Mouse (Mus musculus): Measurements from ENCODE around the gene Dnajc5. TPM values are rescaled to one million over a fixed set of nuclear protein-coding genes. Genes with fewer than 3 reads are reported as not detected.
A peak's percentile ranks its signal among the peaks of the same experiment; 100 is the strongest.

The Dnajc5 gene
- polyA plus RNA-seq, 1 experiment from 2014 or later = 206 TPM

GRCm38 (mm10) chr2:181522811-181523210 is 2.5 kb downstream of the Dnajc5 start:
- Histone ChIP-seq H3K36me3 (peaks cover 3% of the 10 kb centered on the region; the same call in 1 of the 2 replicates), H3K4me3 (no peak overlapping the region), H3K9ac (no peak overlapping the region), H3K4me2 (no peak overlapping the region), H3K4me1 (replicated peaks) (peaks cover 41% of the 10 kb centered on the region), H3K9me3 (no peaks in the 10 kb centered on the region), H3K27me3 (no peaks in the 10 kb centered on the region), H3K27ac (no peak overlapping the region)
- no peak for ATAC-seq (ENCODE audit: low FRiP score)
- 80% methylated on average over 5 of the region's 5 CpGs for WGBS

- Histone ChIP-seq H3K4me3 (no peak overlapping the region), H3K4me1 (replicated peaks) (peaks cover 29% of the 10 kb centered on the region), H3K27me3 (no peaks in the 10 kb centered on the region), H3K4me2 (no peak overlapping the region), H3K9me3 (no peaks in the 10 kb centered on the region), H3K27ac (no peak overlapping the region), H3K9ac (no peak overlapping the region), H3K36me3 (peaks cover 16% of the 10 kb centered on the region)
- WGBS = 92% methylated on average over 5 of the region's 5 CpGs
- ATAC-seq (ENCODE audit: low FRiP score) = no peak
Observed at GRCm38 (mm10) chr2:181525526-181525925, 5.2 kb downstream of the Dnajc5 start.

DNA sequence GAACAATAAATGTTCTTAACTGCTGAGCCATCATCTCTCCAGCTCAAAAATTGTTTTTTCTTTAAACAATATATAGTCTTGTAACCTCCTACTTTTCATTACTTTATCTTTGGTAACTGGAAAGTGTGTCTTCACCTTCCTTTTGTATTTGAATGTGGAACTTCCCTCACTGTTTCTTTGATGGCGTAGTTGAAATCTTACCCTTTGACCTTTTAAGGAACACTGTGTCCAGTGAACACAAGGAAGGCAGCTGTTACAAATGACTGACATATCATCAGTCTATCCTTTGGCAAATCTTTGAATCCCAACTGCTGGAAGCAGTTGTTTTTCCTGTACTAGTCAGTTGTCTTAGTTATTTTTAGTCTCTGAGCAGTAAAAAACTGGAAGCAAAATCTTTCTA is 8.8 kb downstream of the Dnajc5 start:
- WGBS = 97% methylated on average over 1 of the region's 1 CpGs
- H3K27me3 ChIP-seq = no peaks in the 10 kb centered on the region
- H3K27ac ChIP-seq = no peak overlapping the region
- no peak for ATAC-seq (ENCODE audit: low FRiP score)
- H3K9ac ChIP-seq = no peak overlapping the region
- peaks cover 24% of the 10 kb centered on the region for H3K36me3 ChIP-seq
- H3K4me1 ChIP-seq (replicated peaks) = peaks cover 3% of the 10 kb centered on the region
- no peak overlapping the region for H3K4me2 ChIP-seq
- H3K9me3 ChIP-seq = peaks cover 6% of the 10 kb centered on the region; the same call in 1 of the 2 replicates
- no peak overlapping the region for H3K4me3 ChIP-seq

GRCm38 (mm10) chr2:181532589-181532988 is 12.3 kb downstream of the Dnajc5 start:
- Histone ChIP-seq H3K27me3 (no peaks in the 10 kb centered on the region), H3K27ac (no peak overlapping the region), H3K4me2 (no peak overlapping the region), H3K36me3 (peaks cover 23% of the 10 kb centered on the region), H3K9me3 (peaks cover 6% of the 10 kb centered on the region; the same call in 1 of the 2 replicates), H3K4me3 (no peak overlapping the region), H3K4me1 (replicated peaks) (peaks cover 7% of the 10 kb centered on the region), H3K9ac (no peak overlapping the region)
- no peak for ATAC-seq (ENCODE audit: low FRiP score)
- WGBS = 98% methylated on average over 3 of the region's 3 CpGs

GRCm38 (mm10) chr2:181536410-181536809 is 16.1 kb downstream of the Dnajc5 start:
- Histone ChIP-seq H3K4me2 (no peak overlapping the region), H3K27ac (no peak overlapping the region), H3K36me3 (peaks cover 4% of the 10 kb centered on the region; the same call in 1 of the 2 replicates), H3K4me3 (no peak overlapping the region), H3K27me3 (no peaks in the 10 kb centered on the region), H3K4me1 (replicated peaks) (peaks cover 12% of the 10 kb centered on the region), H3K9me3 (no peaks in the 10 kb centered on the region), H3K9ac (no peak overlapping the region)
- 95% methylated on average over 2 of the region's 2 CpGs for WGBS
- ATAC-seq (ENCODE audit: low FRiP score) = no peak

DNA sequence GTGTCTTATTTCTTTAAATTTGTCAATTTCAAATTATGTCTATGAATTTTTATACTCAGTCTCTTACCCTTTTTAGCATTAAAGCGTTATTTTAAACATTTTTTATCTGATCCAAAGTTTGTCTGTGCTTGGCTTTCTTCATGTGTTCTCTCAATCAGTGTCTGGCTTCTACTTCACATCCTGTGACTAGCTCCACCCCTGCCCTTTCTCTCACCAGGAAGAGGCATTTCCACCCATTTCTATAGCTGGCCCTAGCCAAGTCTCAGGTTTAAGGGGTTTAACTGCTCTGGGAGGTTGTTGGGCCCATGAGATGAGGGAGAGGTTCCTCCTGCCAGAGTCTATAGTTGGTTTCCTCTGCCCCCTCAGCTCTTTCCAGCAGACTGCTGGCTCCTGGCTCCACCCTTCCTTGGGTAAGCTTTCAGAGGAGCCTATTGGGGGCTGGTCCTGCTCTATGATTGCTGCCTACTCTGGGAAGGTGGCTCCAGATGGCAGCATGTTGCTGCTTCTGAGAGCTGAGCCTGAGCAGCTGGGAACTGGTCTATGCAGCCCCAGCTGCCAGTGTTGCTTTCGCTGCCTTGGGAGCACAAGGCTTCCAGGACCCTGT is 17.3 kb downstream of the Dnajc5 start:
- H3K27ac ChIP-seq = peak overlapping the region; percentile 71
- ATAC-seq (ENCODE audit: low FRiP score) = peak; percentile 59; the same call in 1 of the 2 replicates
- peaks cover 3% of the 10 kb centered on the region; the same call in 1 of the 2 replicates for H3K36me3 ChIP-seq
- WGBS = 81% methylated on average over 2 of the region's 2 CpGs
- H3K4me3 ChIP-seq = no peak overlapping the region
- H3K4me1 ChIP-seq (replicated peaks) = peaks cover 12% of the 10 kb centered on the region
- H3K9ac ChIP-seq = no peak overlapping the region; the same call in 1 of the 2 replicates
- H3K4me2 ChIP-seq = no peak overlapping the region
- no peaks in the 10 kb centered on the region for H3K27me3 ChIP-seq
- no peaks in the 10 kb centered on the region for H3K9me3 ChIP-seq

- ATAC-seq (ENCODE audit: low FRiP score) = no peak
- H3K9ac ChIP-seq = no peak overlapping the region
- peaks cover 5% of the 10 kb centered on the region for H3K36me3 ChIP-seq
- WGBS = 97% methylated on average over 6 of the region's 6 CpGs
- no peak overlapping the region for H3K27ac ChIP-seq
- no peak overlapping the region for H3K4me3 ChIP-seq
- no peak overlapping the region for H3K4me2 ChIP-seq
- H3K27me3 ChIP-seq = no peaks in the 10 kb centered on the region
- H3K9me3 ChIP-seq = no peaks in the 10 kb centered on the region
- peaks cover 8% of the 10 kb centered on the region for H3K4me1 ChIP-seq (replicated peaks)
Observed at GRCm38 (mm10) chr2:181541761-181542380, 21.6 kb downstream of the Dnajc5 start.

DNA sequence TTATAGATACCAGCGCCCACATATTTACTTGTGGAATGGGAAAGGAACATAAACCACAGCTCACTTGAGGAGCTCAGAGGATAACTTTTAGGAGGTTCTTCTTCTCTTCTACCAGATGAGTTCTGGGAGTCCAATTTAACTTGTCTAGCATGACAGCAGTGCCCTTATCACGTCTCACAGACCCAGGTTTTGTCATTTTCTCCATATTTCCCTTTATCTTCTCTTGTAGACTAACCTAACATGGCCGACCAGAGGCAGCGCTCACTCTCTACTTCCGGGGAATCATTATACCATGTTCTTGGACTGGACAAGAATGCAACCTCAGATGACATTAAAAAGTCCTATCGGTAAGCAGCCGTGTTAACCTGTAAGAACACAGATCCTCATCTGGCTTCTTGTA is 25.9 kb downstream of the Dnajc5 start:
- no peaks in the 10 kb centered on the region for H3K9me3 ChIP-seq
- H3K36me3 ChIP-seq = peaks cover 46% of the 10 kb centered on the region

DNA sequence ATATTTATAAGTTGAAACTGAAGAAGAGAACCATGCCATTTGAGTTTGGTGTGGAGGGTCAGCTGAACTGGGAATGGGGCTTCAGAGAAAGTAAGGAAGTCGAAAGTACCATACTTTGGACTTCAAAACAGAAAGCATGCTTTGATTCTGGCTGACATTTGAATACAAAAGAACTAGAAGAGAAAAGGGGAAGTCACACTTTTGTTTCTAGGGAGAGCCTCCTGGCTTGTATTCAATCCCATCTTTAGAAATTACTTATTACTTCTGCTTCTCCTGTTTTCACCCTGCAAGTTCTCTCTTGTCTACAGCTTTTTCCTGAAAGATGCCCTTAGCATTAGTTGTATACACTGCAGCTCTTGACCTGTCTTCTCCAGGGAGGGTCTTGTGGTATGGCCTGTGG is 27.9 kb downstream of the Dnajc5 start:
- no peak overlapping the region for H3K9ac ChIP-seq

More for the DNA sequence above, 25.9 kb downstream of the Dnajc5 start:
- no peak overlapping the region for H3K4me3 ChIP-seq
- H3K9ac ChIP-seq = no peak overlapping the region
- no peaks in the 10 kb centered on the region for H3K4me1 ChIP-seq (replicated peaks)
- ATAC-seq (ENCODE audit: low FRiP score) = no peak
- 95% methylated on average over 7 of the region's 7 CpGs for WGBS
- H3K4me2 ChIP-seq = no peak overlapping the region
- no peaks in the 10 kb centered on the region for H3K27me3 ChIP-seq
- no peak overlapping the region for H3K27ac ChIP-seq

DNA sequence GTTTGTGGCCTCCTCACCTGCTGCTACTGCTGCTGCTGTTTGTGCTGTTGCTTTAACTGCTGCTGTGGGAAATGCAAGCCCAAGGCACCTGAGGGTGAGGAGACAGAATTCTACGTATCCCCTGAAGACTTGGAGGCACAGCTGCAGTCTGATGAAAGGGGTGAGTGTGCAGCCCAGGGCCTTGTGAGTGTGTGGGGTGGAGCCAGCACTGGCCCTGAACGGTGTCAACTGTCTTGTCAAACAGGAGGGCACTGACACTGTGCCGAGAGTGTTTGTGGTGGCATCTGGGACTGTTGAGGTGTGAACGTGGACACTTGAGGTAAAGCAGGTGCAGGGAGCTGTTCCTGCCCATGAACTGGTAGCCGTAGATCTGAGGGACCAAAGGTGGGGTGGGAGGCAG is 28.4 kb downstream of the Dnajc5 start:
- Histone ChIP-seq H3K4me1 (replicated peaks) (no peaks in the 10 kb centered on the region), H3K4me3 (no peak overlapping the region), H3K9me3 (no peaks in the 10 kb centered on the region), H3K9ac (no peak overlapping the region), H3K36me3 (peaks cover 63% of the 10 kb centered on the region), H3K4me2 (no peak overlapping the region), H3K27me3 (no peaks in the 10 kb centered on the region), H3K27ac (no peak overlapping the region)
- no peak for ATAC-seq (ENCODE audit: low FRiP score)
- WGBS = 91% methylated on average over 5 of the region's 5 CpGs

More for the DNA sequence above, 27.9 kb downstream of the Dnajc5 start:
- no peak for ATAC-seq (ENCODE audit: low FRiP score)
- Histone ChIP-seq H3K4me3 (no peak overlapping the region), H3K27me3 (no peaks in the 10 kb centered on the region), H3K4me1 (replicated peaks) (no peaks in the 10 kb centered on the region), H3K4me2 (no peak overlapping the region), H3K9me3 (no peaks in the 10 kb centered on the region), H3K36me3 (peaks cover 63% of the 10 kb centered on the region), H3K27ac (no peak overlapping the region)
- WGBS = 70% methylated on average over 1 of the region's 1 CpGs

GRCm38 (mm10) chr2:181550233-181550632 is 29.9 kb downstream of the Dnajc5 start:
- Histone ChIP-seq H3K27me3 (no peaks in the 10 kb centered on the region), H3K36me3 (peaks cover 72% of the 10 kb centered on the region), H3K4me3 (no peak overlapping the region), H3K4me1 (replicated peaks) (no peaks in the 10 kb centered on the region), H3K27ac (no peak overlapping the region), H3K4me2 (no peak overlapping the region), H3K9ac (no peak overlapping the region), H3K9me3 (no peaks in the 10 kb centered on the region)
- ATAC-seq (ENCODE audit: low FRiP score) = no peak
- WGBS = 98% methylated on average over 2 of the region's 2 CpGs

GRCm38 (mm10) chr2:181553772-181554171 is 33.5 kb downstream of the Dnajc5 start:
- H3K4me2 ChIP-seq = no peak overlapping the region
- no peak overlapping the region for H3K4me3 ChIP-seq
- peaks cover 49% of the 10 kb centered on the region for H3K36me3 ChIP-seq
- ATAC-seq (ENCODE audit: low FRiP score) = no peak
- no peaks in the 10 kb centered on the region for H3K4me1 ChIP-seq (replicated peaks)
- no peak overlapping the region for H3K27ac ChIP-seq
- no peaks in the 10 kb centered on the region for H3K9me3 ChIP-seq
- H3K9ac ChIP-seq = no peak overlapping the region
- H3K27me3 ChIP-seq = no peaks in the 10 kb centered on the region

- Histone ChIP-seq H3K4me2 (no peak overlapping the region), H3K27me3 (no peaks in the 10 kb centered on the region), H3K36me3 (peaks cover 13% of the 10 kb centered on the region; the same call in 1 of the 2 replicates), H3K9me3 (no peaks in the 10 kb centered on the region; the same call in 1 of the 2 replicates), H3K9ac (no peak overlapping the region), H3K27ac (no peak overlapping the region), H3K4me1 (replicated peaks) (no peaks in the 10 kb centered on the region), H3K4me3 (no peak overlapping the region)
- ATAC-seq (ENCODE audit: low FRiP score) = no peak
- 90% methylated on average over 3 of the region's 3 CpGs for WGBS
Observed at GRCm38 (mm10) chr2:181567338-181567737, 47.1 kb downstream of the Dnajc5 start.

Data from hindbrain, embryonic 13.5 days (tissue).